Mouse (Mus musculus) forebrain, embryonic 12.5 days (tissue): ENCODE measurements at regions not wholly inside any gene's neighbourhood (a gene's known extent, or its start where the extent isn't known, plus 50 kb on each side); places are given as distances from the start of the nearest gene placed in this dataset.
A peak's percentile ranks its signal among the peaks of the same experiment; 100 is the strongest.
"Not testable (repeated sequence)": the region's sequence is repeated elsewhere in the genome, so short reads cannot be mapped to it uniquely, and the experiment has no call there.

Experiments used
- ATAC-seq: fragments of 200-750 bp; cut with Nextera tagmentation; 2 replicates; pipeline ENCODE4 v1.8.0; 2017; ENCODE audit warnings: moderate TSS enrichment; ENCODE audit not compliant: low FRiP score
- H3K27ac ChIP-seq: fragments of 300-500 bp; sonication (generic); 2 replicates; pipeline ENCODE4 v1.5.1; 2016; ENCODE audit warnings: mild to moderate bottlenecking
- H3K27me3 ChIP-seq: fragments of 300-500 bp; sonication (generic); 2 replicates; pipeline ENCODE4 v1.6.1; 2016; ENCODE audit warnings: mild to moderate bottlenecking
- H3K36me3 ChIP-seq: fragments of 300-500 bp; sonication (generic); replicated peaks from 2 replicates; pipeline ENCODE4 v1.6.1; 2016; ENCODE audit warnings: mild to moderate bottlenecking
- H3K4me1 ChIP-seq: fragments of 300-500 bp; sonication (generic); 2 replicates; pipeline ENCODE4 v1.6.1; 2016
- H3K4me2 ChIP-seq: fragments of 300-500 bp; sonication (generic); 2 replicates; pipeline ENCODE4 v1.6.1; 2016; ENCODE audit warnings: mild to moderate bottlenecking, moderate library complexity
- H3K4me3 ChIP-seq: fragments of 300-500 bp; sonication (generic); replicated peaks from 2 replicates; pipeline ENCODE4 v1.5.1; 2016; ENCODE audit warnings: mild to moderate bottlenecking
- H3K9ac ChIP-seq: fragments of 300-500 bp; sonication (generic); 2 replicates; pipeline ENCODE4 v1.6.1; 2016; ENCODE audit warnings: mild to moderate bottlenecking
- H3K9me3 ChIP-seq: fragments of 300-500 bp; sonication (generic); 2 replicates; pipeline ENCODE4 v1.6.1; 2016
- WGBS: fragments of 180-500 bp; shearing (Covaris S2); methylation state at CpG from one replicate; pipeline ENCODE4 v1.1.7; 2016; 5-methylcytosine and 5-hydroxymethylcytosine counted together

- WGBS = no CpG with 5 or more reads among the region's 44 CpGs
- not testable (repeated sequence) for H3K9ac ChIP-seq, ATAC-seq, H3K9me3 ChIP-seq, H3K27me3 ChIP-seq, H3K27ac ChIP-seq, H3K4me1 ChIP-seq, H3K36me3 ChIP-seq
- peak overlapping the region; percentile 31 for H3K4me2 ChIP-seq
- H3K4me3 ChIP-seq = peak overlapping the region; percentile 37
Measured at GRCm38 (mm10) chr12:23968968-23969367, 128.1 kb downstream of the 9030624G23Rik start.
